Mouse (Mus musculus): ENCODE results near the gene Trim17.

DNA sequence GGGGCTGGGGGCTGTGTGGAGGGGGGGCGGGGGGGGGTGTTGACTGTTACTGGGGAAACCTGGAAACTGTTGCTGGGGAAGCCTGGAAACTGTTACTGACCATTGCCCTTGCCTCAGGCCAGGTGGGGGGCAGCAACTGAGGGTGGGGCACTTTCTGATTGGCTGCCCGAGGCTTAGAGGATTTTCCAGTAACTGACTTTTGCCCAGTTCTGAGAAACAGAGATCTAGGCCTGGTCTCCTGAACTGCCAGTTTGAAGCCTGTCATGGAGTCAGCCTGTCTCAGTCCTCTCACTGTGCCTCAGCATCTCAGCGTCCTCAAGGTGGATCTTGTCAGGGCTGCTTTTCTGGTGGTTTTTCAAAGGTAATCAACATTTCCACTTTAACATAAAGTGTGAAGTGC is 19.9 kb downstream of the Trim17 start:
- no peak for TF ChIP-seq CTCF (IDR thresholded peaks at IDR 0.05; ENCODE audit: control insufficient read depth, insufficient read depth, low read length)
- no peak for TF ChIP-seq POLR2A (IDR thresholded peaks at IDR 0.05; ENCODE audit: borderline replicate concordance, control insufficient read depth, low read depth, low read length)

Data from bone marrow, adult 2 months (tissue).